ENCODE assay signal across 10 mouse cellular contexts in genomic region chr16:25060266-25060665, GRCm38 (mm10).
DNase-seq lines count a peak whose midpoint lies in the region; ATAC-seq and TF ChIP-seq lines count a peak whose summit lies in the region.
"Had no signal": no experiment of that assay in that cellular context is flagged by ENCODE, and none has a peak within 500 bp of the region (broad histone marks: within the 10 kb centered on the region; RNA-seq: fewer than 3 reads in every experiment).

No protein-coding gene starts in this region.

- TF ChIP-seq CTCF in lung, adult 2 months (IDR thresholded peaks at IDR 0.05; ENCODE audit: insufficient read depth, low read length): no peak

- WGBS in heart, embryonic 11.5 days (ENCODE audit: insufficient replicate concordance): 79% methylated on average over 8 of the region's 8 CpGs
- WGBS in lung, embryonic 16.5 days: 85% methylated on average over 8 of the region's 8 CpGs
- WGBS in lung, adult 2 months: 83% methylated on average over 8 of the region's 8 CpGs
- WGBS in embryonic facial prominence, embryonic 13.5 days: 74% methylated on average over 8 of the region's 8 CpGs
- 85% methylated on average over 8 of the region's 8 CpGs for WGBS in macrophage (ENCODE audit: missing documents)

- H3K9me3 ChIP-seq in heart, embryonic 11.5 days (replicated peaks; ENCODE audit: control insufficient read depth, low read length): no peaks in the 10 kb centered on the region
- no peaks in the 10 kb centered on the region for H3K9me3 ChIP-seq in lung, embryonic 16.5 days (ENCODE audit: control insufficient read depth, low read length)
- no peaks in the 10 kb centered on the region for H3K9me3 ChIP-seq in embryonic facial prominence, embryonic 13.5 days

- no peak for TF ChIP-seq POLR2A in lung, adult 2 months (IDR thresholded peaks at IDR 0.05; ENCODE audit: borderline replicate concordance, extremely low read depth, low read depth, low read length)

- H3K27me3 ChIP-seq in heart, embryonic 11.5 days (ENCODE audit: control insufficient read depth, insufficient read depth, low read length): no peaks in the 10 kb centered on the region
- H3K27me3 ChIP-seq in lung, embryonic 16.5 days (ENCODE audit: control insufficient read depth, insufficient read depth, low read depth, low read length): no peaks in the 10 kb centered on the region
- H3K27me3 ChIP-seq in embryonic facial prominence, embryonic 13.5 days: 0 out of 2 replicates have a peak, but pooled peaks cover 5% of the 10 kb centered on the region

- no peaks in the 10 kb centered on the region for H3K36me3 ChIP-seq in heart, embryonic 11.5 days (ENCODE audit: control insufficient read depth, insufficient read depth, low read length)
- no peaks in the 10 kb centered on the region for H3K36me3 ChIP-seq in lung, embryonic 16.5 days (ENCODE audit: control insufficient read depth, insufficient read depth, low read length)
- no peaks in the 10 kb centered on the region for H3K36me3 ChIP-seq in embryonic facial prominence, embryonic 13.5 days
- H3K36me3 ChIP-seq in macrophage (ENCODE audit: inconsistent target): no peaks in the 10 kb centered on the region
- H3K36me3 ChIP-seq: G1E had no signal

- no peak overlapping the region for H3K9ac ChIP-seq in heart, embryonic 11.5 days (ENCODE audit: low read depth, low read length)
- H3K9ac ChIP-seq in lung, embryonic 16.5 days (ENCODE audit: low read length): no peak overlapping the region
- H3K9ac ChIP-seq in embryonic facial prominence, embryonic 13.5 days: no peak overlapping the region

- 0 out of 2 replicates have a peak overlapping the region, but pooled peaks have one; percentile 82 for H3K27ac ChIP-seq in heart, embryonic 11.5 days (ENCODE audit: low read depth, low read length)
- peak overlapping the region; percentile 98 for H3K27ac ChIP-seq in lung, embryonic 16.5 days (ENCODE audit: low read length)
- H3K27ac ChIP-seq in embryonic facial prominence, embryonic 13.5 days: peak overlapping the region; percentile 96
- peak overlapping the region; percentile 100 for H3K27ac ChIP-seq in macrophage

- H3K79me2 ChIP-seq in macrophage (ENCODE audit: inconsistent target): no peaks in the 10 kb centered on the region

- H3K4me3 ChIP-seq in heart, embryonic 11.5 days (ENCODE audit: low read depth, low read length): no peak overlapping the region
- no peak overlapping the region for H3K4me3 ChIP-seq in lung, embryonic 16.5 days (ENCODE audit: low read length)
- no peak overlapping the region for H3K4me3 ChIP-seq in lung, adult 2 months (replicated peaks; ENCODE audit: extremely low read depth, low read depth, low read length)
- no peak overlapping the region for H3K4me3 ChIP-seq in embryonic facial prominence, embryonic 13.5 days
- no peak overlapping the region for H3K4me3 ChIP-seq in macrophage (ENCODE audit: inconsistent target)

- intact Hi-C loops in heart, postnatal 14 days (cut with DNase I): loop anchor here (5.0 to 10.0 kb wide), 5 partner anchors 315 to 778 kb away; partner anchors contain the start of gene Lpp

- peaks cover 17% of the 10 kb centered on the region for H3K4me1 ChIP-seq in heart, embryonic 11.5 days (ENCODE audit: control insufficient read depth, insufficient read depth, low read length)
- H3K4me1 ChIP-seq in lung, embryonic 16.5 days (replicated peaks; ENCODE audit: control insufficient read depth, insufficient read depth, low read length): peaks cover 14% of the 10 kb centered on the region
- peaks cover 10% of the 10 kb centered on the region for H3K4me1 ChIP-seq in lung, adult 2 months (ENCODE audit: control insufficient read depth, insufficient read depth, low read length)
- H3K4me1 ChIP-seq in embryonic facial prominence, embryonic 13.5 days: peaks cover 18% of the 10 kb centered on the region

- no peak overlapping the region for H3K4me2 ChIP-seq in heart, embryonic 11.5 days
- no peak overlapping the region for H3K4me2 ChIP-seq in lung, embryonic 16.5 days (ENCODE audit: low read depth, low read length)
- H3K4me2 ChIP-seq in embryonic facial prominence, embryonic 13.5 days: peak overlapping the region; percentile 72; the same call in 1 of the 2 replicates

- DNase-seq in heart, postnatal 14 days: no peak
- DNase-seq in lung, adult 2 months: no peak
- no peak for DNase-seq in embryo, embryonic 10.5 days (ENCODE audit: low spot score)
- DNase-seq: lung, postnatal 14 days had no signal

- no peak for ATAC-seq in heart, embryonic 11.5 days (replicated peaks; ENCODE audit: insufficient number of reproducible peaks, low FRiP score, low TSS enrichment)
- ATAC-seq in lung, embryonic 16.5 days (ENCODE audit: low read depth): no peak
- no peak for ATAC-seq in embryonic facial prominence, embryonic 13.5 days (ENCODE audit: insufficient number of reproducible peaks, insufficient read depth, low FRiP score, low TSS enrichment, low read depth)
- ATAC-seq in erythroblast, adult 5-6 weeks (replicated peaks; ENCODE audit: low FRiP score, poor library complexity, severe bottlenecking): no peak
